Mouse (Mus musculus) heart, adult 9 months (tissue): ENCODE measurements around the gene St7l.
A peak's percentile ranks its signal among the peaks of the same experiment; 100 is the strongest.
"Not testable (repeated sequence)": the region's sequence is repeated elsewhere in the genome, so short reads cannot be mapped to it uniquely, and the experiment has no call there.

Experiments used
- DNase-seq, 2 experiments: peaks; one replicate each; pipeline ENCODE4 v3.0.0; 2022; ENCODE audit warnings: low spot score in 2 of 2

Gene St7l

DNA sequence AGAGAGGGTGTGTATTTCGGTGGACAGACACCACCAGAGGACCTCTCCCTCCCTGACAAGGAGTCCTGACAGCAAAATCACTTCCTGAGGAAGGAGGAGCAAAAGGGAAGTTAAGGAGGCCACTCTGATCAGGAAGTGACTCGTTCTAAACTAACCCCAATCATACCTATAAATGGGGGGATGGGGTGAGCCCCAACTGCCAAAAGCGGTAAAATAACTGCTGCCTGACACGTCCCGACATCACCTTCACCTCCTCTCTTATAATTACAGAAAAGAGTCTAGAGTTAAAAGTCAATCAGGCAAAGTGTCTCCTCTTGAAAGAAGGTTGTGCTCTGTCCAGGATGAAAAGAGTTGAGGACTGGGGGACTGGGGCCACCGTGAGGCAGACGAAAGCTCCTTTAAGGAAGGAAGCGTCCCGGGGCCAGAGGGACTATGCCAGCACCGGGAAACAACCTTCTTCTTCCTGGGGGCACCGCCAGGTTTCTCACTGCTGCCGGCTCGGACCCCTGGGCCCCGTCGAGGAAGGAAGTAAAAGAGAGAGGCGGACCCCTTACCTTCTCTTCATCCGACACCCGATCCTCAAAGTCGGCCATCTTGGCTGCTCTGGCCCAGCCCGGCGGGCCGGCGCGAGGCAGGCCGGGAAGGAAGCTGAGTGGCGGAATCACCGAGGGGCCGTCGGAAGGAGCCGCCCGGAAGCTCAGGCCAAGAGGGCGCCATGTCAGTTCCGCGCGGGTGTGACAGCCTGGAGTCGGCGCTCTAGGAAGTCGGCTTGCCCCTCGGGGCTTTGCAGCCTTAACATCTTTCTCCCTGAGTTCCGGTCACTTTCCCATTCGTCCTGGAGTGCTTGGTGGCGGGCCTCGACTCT, at the start of gene St7l, which contains the start of gene Capza1:
Gene St7l, plus strand, starts transcription at position 220 of the 865 bp plus-strand sequence.
Gene Capza1, minus strand, starts transcription at position 720 of the 865 bp plus-strand sequence.
- DNase-seq: peak; percentile 88 to 90

DNA sequence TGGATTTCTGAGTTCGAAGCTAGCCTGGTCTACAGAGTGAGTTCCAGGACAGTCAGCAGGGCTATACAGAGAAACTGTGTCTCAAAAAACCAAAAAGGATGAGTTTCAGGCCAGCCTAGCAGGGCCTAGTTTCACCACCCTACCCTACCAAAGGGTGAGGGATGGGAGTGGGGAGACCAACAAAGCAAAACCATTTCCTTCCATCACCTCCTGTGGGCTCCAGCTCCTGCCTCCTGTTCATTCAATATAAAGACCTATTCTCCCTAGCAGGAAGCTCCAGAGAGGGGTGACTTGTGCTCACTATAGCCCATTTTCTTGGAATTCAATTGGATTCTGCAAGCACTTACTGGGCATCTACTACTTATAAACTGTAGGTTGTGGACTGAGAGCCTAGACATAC, 49.1 kb upstream of the St7l start:
- no peak for DNase-seq

DNA sequence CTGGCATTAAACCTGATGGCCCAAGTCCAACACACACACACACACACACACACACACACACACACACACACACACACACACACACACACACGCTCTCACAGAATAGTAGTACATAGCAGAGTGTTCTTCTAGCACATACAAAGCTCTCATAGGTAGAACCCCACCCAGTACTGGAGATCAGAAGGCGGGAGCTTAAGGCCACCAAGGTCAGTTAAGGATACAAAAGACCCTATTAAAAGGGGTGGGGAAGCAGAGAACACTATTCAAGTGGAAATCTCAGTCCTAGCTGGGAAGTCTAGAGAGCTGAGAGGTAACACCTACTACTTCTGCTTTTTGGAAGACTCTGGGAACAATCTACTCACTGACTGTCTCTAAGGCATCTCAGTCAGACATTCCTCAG, 48.5 kb upstream of the St7l start:
- no peak for DNase-seq

DNA sequence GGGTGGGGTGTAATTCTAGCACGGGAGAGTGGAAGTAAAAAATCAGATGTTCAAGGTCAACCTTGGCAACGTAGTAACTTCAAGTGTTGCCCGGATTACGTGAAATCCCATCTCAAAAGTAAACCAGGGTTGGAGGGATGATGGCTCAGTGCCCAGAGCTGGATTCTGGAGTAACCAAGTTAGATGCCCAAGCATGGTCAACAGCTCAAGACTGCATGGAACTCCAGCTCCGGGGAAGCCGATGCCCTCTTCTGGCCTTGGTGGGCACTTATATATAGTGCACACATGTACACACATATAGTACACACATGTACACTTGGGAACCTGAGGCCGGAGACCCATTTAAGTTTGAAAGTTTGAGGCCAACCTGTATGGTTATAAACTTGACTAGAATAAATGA, 47.7 kb upstream of the St7l start:
- DNase-seq: no peak

DNA sequence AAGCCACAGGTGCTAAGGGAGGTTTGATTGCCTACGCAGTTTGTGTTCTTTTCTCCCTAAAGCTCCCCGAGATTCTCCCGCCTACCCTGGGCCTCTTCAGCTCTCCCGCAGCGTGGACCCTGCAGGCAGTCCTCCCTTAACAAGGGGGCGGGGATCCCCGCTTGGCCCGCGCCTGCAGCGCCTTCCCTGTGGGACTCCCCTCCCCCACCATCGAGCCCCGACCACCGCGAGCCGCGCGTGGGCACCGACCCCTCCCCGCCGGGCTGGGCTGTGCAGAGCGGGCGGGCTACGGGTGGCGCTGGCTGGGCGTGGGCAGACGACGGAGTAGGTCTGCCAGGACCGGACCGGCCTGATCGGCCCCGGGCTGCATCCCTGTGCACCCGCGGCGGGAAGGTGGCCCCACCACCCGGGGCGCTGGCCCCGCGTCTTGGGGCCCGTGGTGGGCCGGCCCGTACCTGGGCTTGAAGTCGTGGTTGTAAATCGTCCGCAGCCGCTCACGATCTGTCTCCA, 46.3 kb upstream of the St7l start:
- peak; percentile 46 to 58 for DNase-seq

DNA sequence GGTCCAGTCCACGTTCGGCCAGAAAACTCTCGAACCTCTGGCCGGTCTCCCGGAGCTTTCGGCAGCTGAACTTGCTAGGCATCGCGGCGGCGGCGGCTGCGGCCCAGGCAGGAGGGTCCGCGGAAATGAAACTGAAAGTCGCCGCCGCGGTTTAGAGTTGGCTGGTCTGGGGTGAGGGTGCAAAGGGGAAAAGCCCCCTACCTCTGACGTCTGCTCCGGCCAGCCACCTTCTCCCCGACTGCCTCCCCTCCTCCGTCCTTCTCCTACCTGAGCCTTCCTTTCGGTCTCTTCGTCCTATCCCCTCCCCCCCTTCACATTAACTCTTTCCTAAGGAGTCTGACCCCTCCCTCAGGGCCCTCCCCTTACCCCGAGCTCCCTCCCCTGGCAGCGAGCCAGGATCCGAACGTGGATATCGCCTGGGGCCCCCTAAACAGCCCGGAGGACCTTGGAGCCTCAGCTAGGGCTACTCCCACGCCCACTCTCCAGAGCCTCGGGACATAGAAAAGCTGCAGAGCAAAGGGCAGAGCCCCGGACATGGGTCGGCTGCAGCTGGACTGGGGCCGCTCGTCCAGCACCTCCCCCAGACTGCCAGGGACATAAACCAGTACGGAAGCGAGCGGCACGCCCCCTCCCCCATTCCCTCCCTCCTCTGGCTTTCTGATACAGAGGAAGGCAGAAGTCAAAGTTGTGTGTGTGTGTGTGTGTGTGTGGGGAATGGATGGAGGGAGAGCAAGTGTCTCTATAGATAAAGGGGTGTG, 45.6 kb upstream of the St7l start, which contains the start of gene Mov10:
Gene Mov10, minus strand, starts transcription at position 573 of the 758 bp plus-strand sequence.
- peak; percentile 70 to 72 for DNase-seq

DNA sequence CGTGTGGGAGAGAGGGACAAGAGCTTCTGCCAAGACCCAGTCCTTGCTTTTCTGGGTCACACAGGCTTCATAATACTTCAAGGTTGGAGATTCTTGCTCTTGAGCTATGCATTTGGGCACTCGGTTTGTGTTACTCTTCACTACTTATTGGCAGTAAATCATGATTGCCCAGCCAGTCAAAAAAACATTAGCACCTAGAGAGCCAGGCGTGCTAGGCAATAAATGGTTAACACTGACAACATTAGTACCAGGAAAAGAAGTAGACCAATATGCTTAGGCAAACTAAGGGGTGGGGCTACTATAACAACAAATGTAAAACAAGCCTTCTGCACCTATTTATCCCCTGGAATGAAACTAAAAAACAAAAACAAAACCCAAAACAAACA, 45.1 kb upstream of the St7l start:
- DNase-seq: peak in 1 of 2 experiments; percentile 15

DNA sequence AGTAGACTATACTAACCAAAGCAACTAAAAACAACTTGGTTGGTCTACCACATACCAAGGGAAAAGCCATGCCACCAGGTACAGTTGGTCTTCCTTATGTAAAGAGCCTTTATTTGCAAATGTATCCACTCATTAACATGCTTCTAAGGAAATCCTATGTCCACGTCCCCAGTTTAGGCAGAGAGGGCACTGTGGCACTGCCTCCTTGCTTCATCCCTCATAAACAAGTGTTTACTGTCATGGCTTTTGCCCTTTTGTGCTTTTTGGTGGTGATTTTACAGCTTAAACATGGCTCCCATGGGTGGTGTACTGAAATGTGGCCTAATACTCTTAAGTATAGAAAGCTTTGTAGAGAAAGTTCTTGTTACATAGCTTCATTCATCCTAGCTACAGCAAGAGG, 43.4 kb upstream of the St7l start:
- no peak for DNase-seq

DNA sequence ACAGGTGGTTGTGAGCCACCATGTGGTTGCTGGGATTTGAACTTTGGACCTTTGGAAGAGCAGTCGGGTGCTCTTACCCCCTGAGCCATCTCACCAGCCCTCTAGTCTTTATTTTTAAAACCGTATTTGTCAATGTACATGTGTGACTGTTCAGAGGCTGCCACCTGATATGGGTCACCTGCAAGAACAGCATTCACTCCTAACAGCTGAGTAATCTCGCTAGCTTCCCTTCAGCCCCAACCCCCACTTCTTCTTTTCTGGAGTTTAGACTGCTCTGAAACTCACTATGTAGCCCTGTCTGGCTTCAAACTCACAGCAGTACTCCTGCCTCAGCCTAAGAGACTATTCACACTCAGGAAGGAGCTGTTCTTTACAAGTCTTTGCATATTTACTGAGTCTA, 41.4 kb upstream of the St7l start:
- no peak for DNase-seq

DNA sequence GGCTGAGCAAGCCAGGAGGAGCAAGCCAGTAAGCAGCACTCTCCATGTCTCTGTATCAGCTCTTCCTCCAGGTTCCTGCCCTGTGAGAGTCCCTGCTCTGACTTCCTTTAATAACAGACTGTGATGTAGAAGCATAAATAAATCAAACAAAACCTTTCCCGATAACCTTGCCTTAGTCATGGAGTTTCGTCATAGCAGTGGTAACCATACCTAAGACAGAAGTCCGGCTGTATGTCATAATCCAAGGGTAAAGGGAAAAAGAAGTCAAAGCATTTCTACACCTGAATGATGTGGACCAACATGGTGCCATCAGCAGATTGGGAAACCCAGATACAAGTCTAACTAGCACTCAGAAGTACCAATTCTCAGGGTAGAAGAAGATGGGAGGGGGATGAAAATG, 28.0 kb upstream of the St7l start:
- DNase-seq: no peak

DNA sequence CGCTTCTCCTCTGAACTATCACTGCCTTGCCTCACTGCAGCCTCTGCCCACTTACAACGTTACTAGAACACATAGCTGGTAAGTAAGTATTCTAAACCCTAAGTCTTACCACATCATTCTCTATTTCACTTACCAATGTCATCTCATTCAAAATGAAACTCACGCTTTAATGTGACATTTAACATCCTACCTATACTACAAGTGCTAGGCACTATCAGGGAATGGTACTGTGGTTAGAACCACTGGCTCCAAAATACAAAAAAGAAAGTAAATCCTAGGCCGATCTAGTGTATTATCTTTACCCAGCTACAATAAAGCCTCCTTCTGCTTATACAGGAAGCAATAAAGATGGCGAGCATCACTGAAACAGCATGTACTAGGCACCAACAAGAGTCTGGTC, 22.8 kb upstream of the St7l start:
- DNase-seq: no peak

DNA sequence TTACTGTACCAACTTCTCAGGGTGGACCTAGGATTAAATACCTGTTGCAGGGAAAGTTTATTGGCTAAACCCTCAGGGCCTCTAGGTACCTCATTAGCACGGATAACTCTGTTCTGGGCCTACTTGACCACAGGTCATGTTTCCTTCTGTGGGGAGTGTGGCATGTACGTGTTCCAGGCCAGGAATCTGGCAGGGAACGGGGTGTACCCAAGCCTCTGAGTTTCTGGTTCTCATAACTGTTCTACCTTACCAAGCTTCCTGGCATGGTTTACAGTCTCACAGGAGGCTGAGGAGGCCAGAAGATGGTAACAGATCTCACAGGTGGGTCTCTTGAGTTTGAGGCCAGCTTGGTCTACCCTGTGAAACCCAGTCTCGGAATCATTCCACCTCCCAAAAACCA, 17.2 kb upstream of the St7l start:
- no peak for DNase-seq

DNA sequence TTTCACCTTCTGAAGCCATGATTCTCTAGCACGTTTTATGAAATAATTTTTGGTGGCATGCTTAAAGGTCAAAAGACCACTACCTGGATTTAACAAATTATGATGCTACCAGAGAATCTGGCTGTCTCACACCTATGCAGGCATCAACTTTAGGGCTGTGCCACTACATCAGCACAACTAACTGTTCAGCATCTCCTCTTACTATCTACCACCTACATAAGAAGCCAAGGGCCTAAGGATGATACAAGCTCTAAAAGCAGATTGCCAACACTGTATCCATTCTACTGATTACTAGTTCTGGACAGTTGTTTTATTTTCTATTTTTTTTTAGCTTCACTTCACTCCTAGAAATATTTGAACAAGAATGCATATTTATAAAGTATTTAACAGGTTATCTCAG, 9.3 kb upstream of the St7l start:
- DNase-seq: no peak

DNA sequence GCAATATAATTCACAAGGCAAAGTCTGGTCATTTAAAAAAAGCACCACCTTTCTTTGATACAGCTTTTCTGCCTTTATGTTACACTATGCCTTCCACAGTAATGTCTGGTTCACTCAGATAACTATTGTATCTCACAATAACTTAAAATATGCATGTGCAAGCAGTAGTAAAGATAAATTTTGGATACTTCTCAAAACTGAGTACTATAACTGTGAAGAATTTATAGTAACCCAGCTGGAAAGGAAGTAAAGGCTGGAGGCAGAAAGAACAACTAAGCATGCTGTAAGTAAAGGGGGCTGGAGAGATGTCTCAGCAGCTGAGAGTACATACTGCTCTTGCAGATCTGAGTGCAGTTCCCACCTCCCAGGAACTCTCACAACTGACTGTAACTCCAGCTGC, 8.9 kb upstream of the St7l start:
- no peak for DNase-seq

DNA sequence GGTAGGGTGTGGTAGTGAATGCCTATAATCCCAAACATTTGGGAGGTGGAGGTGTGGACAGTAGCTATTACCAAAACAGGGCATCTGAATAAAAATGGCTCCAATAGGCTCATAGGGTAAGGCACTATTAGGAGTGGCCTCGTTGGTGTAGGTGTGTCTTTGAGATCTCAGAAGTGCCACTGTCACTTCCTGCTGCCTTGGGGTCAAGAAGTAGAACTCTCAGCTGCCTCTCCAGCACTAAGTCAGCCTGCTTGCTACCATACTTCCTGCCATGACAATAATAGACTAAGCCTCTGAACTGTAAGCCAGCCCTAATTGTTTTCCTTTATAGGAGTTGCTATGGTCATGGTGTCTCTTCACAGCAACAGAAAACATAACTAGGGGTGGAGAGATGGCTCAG, 7.7 kb upstream of the St7l start:
- DNase-seq: no peak

DNA sequence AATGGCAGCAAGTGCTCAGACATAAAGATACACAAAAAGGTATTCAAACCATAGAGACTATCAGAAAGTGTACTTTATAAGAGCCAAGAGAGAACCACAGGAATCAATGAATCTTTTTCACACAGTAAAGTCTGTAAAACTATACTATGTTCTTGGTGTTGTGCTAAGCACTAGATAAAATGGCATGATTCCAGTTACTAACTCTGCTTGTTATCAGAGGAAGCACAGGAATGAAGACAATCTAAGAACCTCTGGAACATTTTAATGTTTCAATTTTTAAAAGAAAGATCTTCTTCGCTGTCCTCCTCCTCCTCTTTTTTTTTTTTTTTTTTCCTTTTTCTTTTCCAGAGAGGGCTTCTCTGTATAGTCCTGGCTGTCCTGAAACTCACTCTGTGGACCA, 5.2 kb upstream of the St7l start:
- no peak for DNase-seq

DNA sequence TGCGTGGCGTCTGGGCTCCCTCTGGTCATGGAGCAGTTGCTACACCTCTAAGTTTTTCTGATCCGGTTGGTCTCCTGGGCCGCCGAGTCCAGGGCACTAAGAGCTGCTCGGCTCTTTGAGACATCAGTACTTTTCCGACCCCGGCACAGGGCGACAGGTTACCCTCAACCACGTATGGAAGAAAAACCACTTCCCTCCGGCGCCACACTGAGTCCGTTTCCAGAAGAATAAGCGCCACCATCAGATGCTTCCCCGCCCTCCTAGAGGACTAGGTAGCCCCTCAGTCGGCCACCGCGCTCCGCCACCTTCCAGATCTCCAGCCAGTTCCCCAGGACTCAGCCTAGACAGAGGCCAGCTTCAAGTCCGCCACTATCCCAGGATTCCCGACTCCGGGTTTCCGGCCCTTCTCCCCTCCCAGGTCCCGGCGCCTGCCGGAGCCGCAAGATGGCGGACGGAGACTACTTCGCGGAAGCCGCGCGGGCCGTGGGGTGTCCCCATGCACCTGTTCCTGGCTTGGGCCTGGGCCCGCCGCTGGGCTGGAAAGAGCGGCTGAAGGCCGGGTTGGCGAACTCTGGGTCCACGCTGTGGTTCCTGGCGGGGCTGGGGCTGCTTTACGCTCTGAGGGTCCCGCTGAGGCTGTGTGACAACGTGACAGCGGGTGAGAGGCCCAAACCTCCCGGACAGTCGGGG, 991 bp downstream of the St7l start:
- peak; percentile 88 to 89 for DNase-seq

DNA sequence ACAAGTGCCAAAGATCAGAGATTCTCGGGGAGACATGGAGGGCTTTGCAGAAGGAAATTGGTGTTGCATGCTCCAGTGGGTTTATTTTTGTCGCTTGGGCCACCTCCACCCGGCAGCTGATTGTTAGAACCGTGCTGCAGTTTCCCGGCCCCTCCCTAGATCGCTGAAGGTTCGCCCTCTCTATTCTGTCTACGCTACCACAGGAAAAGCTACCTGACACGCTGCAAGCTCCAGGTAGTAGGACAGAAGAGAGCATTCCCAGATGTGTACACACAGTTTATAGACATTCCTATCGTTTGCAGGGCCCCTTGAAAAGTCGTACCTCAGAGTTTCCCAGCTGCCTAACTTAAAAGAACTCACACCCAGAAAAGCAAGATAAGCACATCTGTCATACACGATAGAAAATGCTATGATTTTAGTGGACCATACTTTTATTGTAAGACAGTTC, 1.6 kb downstream of the St7l start:
- no peak for DNase-seq

DNA sequence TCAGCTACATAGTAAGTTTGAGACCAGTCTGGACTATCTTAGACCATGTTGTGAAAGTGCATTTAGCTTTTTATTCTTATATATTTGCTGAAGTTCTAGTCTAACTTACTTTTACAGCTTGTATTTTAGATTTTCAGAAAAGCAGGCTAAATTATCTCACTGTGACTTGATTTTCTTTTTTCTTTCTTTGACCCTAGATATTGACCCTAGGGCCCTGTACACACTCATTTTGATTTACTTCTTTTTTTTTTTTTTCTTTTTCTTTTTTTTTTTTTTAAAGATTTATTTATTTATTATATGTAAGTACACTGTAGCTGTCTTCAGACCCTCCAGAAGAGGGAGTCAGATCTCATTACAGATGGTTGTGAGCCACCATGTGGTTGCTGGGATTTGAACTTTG, 2.9 kb downstream of the St7l start:
- DNase-seq: not testable (repeated sequence)

DNA sequence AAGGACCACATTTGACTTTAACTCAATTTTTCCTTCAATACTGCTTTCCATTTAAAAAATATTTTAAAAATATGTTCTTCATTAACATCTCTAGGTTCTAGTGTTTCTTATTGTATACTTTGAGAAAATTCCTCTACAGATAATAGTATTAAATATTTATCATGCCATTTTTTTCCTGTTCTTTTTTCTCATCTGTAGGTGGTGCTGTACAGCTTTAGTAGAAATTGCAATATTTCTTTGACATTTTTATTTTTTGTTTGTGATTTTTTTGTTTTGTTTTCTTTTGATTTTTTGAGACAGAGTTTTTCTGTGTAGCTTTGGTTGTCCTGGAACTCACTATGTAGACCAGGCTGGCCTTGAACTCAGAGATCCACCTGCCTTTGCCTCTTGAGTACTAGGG, 5.8 kb downstream of the St7l start:
- no peak for DNase-seq

DNA sequence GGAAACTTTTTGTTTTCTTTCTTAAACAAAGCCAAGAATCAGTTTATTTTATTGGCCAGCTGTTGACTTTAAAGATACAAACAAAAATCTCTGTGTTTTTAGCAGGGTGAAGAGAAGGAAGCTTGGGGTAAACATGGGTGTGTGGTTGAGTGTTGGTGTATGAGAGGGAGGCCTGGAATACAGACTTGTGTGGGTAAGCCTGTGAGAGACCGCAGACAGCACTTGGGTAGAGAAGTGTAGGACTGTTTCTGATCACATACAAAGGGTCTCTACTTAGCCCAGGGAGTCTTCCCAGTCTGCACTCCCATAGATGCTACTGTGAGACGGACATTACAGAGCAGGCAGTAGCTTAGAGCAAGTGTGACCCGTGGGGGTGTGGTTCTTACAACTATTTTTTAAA, 24.8 kb downstream of the St7l start:
- no peak for DNase-seq

DNA sequence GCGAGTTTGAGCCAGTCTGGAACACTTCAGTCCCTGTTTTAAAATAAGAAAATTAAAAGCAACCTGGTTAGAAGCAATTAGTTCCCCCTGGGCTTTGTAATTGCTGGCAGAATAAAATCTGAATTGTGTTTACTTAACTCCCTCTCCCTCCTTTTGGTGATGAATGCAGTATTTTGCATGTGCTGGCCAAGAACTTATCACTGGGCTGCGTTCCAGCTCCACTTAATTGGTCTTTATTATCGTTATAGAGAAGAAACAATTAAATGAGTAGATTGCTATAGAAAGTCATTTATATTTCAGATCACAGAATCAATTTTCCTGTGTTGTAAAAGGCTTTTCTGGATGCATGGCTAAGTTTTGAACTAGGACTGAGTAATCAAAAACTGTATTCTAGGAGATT, 32.3 kb downstream of the St7l start:
- DNase-seq: no peak
